Mouse (Mus musculus) kidney, embryonic 14.5 days (tissue): ENCODE data around the gene Usp19. TPM values are rescaled to one million over a fixed set of nuclear protein-coding genes. Genes with fewer than 3 reads are reported as not detected.

Source experiments
- ATAC-seq: fragments of 200-750 bp; cut with Nextera tagmentation; 2 replicates; pipeline ENCODE4 v1.8.0; 2017; ENCODE audit warnings: moderate number of reproducible peaks, mild to moderate bottlenecking, moderate TSS enrichment, moderate library complexity; ENCODE audit not compliant: low FRiP score, low TSS enrichment
- H3K27ac ChIP-seq: fragments of 300-500 bp; sonication (generic); 2 replicates; pipeline ENCODE4 v1.5.1; 2014; ENCODE audit warnings: low read depth, mild to moderate bottlenecking, low read length, moderate library complexity, mixed read lengths
- H3K27me3 ChIP-seq: fragments of 300-500 bp; sonication (generic); 2 replicates; pipeline ENCODE4 v1.6.1; 2014; ENCODE audit warnings: mild to moderate bottlenecking, low read length; ENCODE audit not compliant: control insufficient read depth, insufficient read depth
- H3K36me3 ChIP-seq: fragments of 300-500 bp; sonication (generic); 2 replicates; pipeline ENCODE4 v1.6.1; 2014; ENCODE audit warnings: low read length, mixed read lengths; ENCODE audit not compliant: control insufficient read depth, insufficient read depth
- H3K4me1 ChIP-seq: fragments of 300-500 bp; sonication (generic); 2 replicates; pipeline ENCODE4 v1.6.1; 2014; ENCODE audit warnings: low read length, mixed read lengths; ENCODE audit not compliant: control insufficient read depth, insufficient read depth
- H3K4me2 ChIP-seq: fragments of 300-500 bp; sonication (generic); replicated peaks from 2 replicates; pipeline ENCODE4 v1.6.1; 2014; ENCODE audit warnings: low read depth, mild to moderate bottlenecking, low read length
- H3K4me3 ChIP-seq: fragments of 300-500 bp; sonication (generic); 2 replicates; pipeline ENCODE4 v1.5.1; 2014; ENCODE audit warnings: mild to moderate bottlenecking, low read length
- H3K9ac ChIP-seq: fragments of 300-500 bp; sonication (generic); 2 replicates; pipeline ENCODE4 v1.6.1; 2014; ENCODE audit warnings: low read depth, mild to moderate bottlenecking, low read length, moderate library complexity
- H3K9me3 ChIP-seq: fragments of 300-500 bp; sonication (generic); 2 replicates; pipeline ENCODE4 v1.6.1; 2016; ENCODE audit warnings: low read length; ENCODE audit not compliant: control insufficient read depth
- WGBS: fragments of 180-500 bp; shearing (Covaris S2); extraction: QIAGEN DNeasy Blood & Tissue Kit; methylation state at CpG from one replicate; pipeline ENCODE4 v1.1.7; 2014; 5-methylcytosine and 5-hydroxymethylcytosine counted together
- polyA plus RNA-seq: library from polyadenylated mRNA; unstranded; fragments of >200 nt; fragmentation: Nextera tagmentation; extraction: Ambion mirVana; gene quantifications from 2 replicates; pipeline ENCODE4 v1.2.1, GENCODE M21; 2014

Usp19 gene
- polyA plus RNA-seq, 1 experiment from 2014 or later = 69.4 TPM

DNA sequence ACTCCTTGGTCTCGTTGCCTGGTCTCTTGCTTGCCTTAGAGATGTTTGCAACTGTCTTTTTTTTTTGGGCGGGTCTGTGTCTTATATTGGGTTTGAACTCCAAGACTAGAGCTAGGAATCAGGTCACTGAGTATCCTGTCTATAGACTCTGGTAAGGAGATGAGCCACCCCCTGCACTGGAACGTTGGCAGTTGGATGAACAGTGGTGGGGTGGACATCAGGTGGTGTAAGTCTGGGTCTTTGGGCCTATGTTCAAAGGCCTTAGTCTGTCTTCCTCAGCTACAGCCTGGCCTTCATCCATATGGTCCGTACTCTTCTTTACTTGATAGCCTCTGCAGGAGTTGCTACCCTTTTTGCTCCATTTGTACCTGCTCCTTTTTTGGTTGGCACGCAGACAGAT is 28.7 kb upstream of the Usp19 start:
- Histone ChIP-seq H3K4me1 (peaks cover 14% of the 10 kb centered on the region), H3K27me3 (no peaks in the 10 kb centered on the region), H3K4me2 (peak overlapping the region; percentile 86), H3K27ac (peak overlapping the region; percentile 93; the same call in 1 of the 2 replicates), H3K9me3 (no peaks in the 10 kb centered on the region), H3K36me3 (peaks cover 35% of the 10 kb centered on the region), H3K9ac (peak overlapping the region; percentile 88; the same call in 1 of the 2 replicates), H3K4me3 (peak overlapping the region; percentile 87)
- 86% methylated on average over 5 of the region's 5 CpGs for WGBS
- ATAC-seq = no peak

DNA sequence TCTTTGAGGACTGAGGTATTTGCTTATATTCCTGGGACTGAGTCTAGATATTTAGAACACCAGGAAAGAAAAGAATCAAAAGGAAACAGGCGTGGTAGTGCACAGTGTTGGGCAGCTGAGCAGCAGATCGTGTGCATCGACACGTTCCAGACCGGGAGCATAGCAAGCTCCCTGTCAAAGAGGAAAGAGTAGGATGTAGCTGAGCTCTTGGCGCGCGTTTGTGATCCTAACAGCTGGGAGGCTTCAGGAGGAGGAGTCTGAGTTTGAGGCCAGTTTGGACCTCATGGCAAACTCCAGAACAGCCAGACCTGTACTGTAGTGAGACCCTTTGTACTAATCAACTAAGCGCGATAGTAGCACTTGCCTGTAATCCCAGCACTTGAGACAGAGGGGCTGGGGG is 28.2 kb upstream of the Usp19 start:
- WGBS = 69% methylated on average over 10 of the region's 10 CpGs
- peaks cover 35% of the 10 kb centered on the region for H3K36me3 ChIP-seq
- H3K4me3 ChIP-seq = peak overlapping the region; percentile 87; the same call in 1 of the 2 replicates
- no peaks in the 10 kb centered on the region for H3K27me3 ChIP-seq
- H3K9me3 ChIP-seq = no peaks in the 10 kb centered on the region
- no peak overlapping the region for H3K9ac ChIP-seq
- ATAC-seq = peak; percentile 13
- H3K27ac ChIP-seq = peak overlapping the region; percentile 93; the same call in 1 of the 2 replicates
- H3K4me2 ChIP-seq = peak overlapping the region; percentile 86; the same call in 1 of the 2 replicates
- peaks cover 14% of the 10 kb centered on the region for H3K4me1 ChIP-seq

DNA sequence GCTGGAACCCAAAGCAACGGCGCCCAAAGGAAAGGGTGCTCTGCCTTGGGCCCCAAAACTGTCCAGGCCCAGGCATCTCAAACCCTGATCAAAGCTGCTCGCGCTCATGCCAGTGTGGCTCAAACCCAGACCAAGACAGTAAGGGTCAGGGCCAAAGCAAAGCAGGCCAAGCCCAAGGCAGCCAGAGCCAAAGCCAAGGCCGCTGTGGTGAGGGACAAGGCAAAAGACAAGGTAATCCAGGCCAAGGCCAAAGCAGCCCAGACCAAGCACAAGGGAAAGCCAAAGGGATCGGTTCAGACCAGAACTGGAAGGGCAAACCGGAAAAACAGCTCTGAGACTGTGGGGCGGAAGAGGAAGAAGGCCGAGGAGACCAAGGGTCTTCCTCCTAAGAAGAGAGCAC is 26.7 kb upstream of the Usp19 start:
- Histone ChIP-seq H3K36me3 (peaks cover 38% of the 10 kb centered on the region), H3K4me2 (no peak overlapping the region), H3K27me3 (no peaks in the 10 kb centered on the region), H3K4me1 (peaks cover 14% of the 10 kb centered on the region), H3K27ac (no peak overlapping the region), H3K9ac (no peak overlapping the region), H3K9me3 (peaks cover 3% of the 10 kb centered on the region; the same call in 1 of the 2 replicates), H3K4me3 (no peak overlapping the region)
- WGBS = 94% methylated on average over 9 of the region's 9 CpGs
- ATAC-seq = no peak

DNA sequence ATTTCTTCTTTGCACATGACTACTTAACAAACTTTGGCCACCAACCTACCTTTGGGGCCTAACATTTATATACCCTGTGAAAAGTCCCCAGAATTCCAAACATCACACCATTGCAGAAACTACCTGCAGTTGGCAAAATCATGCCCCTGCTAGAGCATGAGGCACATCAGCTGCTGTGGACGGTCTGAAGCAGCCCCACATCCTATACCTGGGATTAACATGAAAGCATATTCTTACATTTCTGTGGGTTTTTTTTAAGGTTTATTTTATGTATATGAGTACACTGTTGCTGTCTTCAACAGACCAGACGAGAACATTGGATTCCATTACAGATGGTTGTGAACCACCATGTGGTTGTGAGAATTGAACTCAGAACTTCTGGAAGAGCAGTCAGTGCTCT is 24.2 kb upstream of the Usp19 start:
- H3K27ac ChIP-seq = no peak overlapping the region
- WGBS = 83% methylated on average over 2 of the region's 2 CpGs
- H3K9me3 ChIP-seq = peaks cover 3% of the 10 kb centered on the region; the same call in 1 of the 2 replicates

DNA sequence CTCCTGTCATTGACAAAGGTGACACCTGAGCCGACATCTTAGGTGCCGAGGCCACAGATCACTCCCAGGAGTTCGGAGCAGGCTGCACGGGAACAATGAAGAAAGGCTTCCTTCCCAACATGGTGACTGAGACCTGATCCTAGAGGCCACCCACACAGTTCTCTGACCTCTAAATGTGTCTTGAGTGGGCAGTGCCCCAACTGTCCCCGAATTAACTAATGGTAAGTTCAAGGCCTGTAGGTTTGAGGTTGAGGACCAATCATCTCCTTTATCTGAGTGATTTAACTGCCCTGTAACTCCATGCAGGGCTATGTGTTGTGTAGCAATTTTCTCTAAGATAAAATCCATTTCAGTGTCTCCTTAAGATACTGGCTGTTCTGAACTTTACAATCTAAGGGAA is 21.0 kb upstream of the Usp19 start:
- Histone ChIP-seq H3K4me2 (no peak overlapping the region), H3K27ac (no peak overlapping the region), H3K27me3 (no peaks in the 10 kb centered on the region), H3K36me3 (peaks cover 21% of the 10 kb centered on the region), H3K4me1 (no peaks in the 10 kb centered on the region), H3K4me3 (no peak overlapping the region), H3K9me3 (peaks cover 3% of the 10 kb centered on the region; the same call in 1 of the 2 replicates), H3K9ac (no peak overlapping the region)
- no peak for ATAC-seq
- 27% methylated on average over 5 of the region's 5 CpGs for WGBS

More for the DNA sequence above, 24.2 kb upstream of the Usp19 start:
- Histone ChIP-seq H3K9ac (no peak overlapping the region), H3K36me3 (peaks cover 38% of the 10 kb centered on the region), H3K4me2 (no peak overlapping the region), H3K4me3 (no peak overlapping the region), H3K4me1 (peaks cover 14% of the 10 kb centered on the region), H3K27me3 (no peaks in the 10 kb centered on the region)
- ATAC-seq = no peak

DNA sequence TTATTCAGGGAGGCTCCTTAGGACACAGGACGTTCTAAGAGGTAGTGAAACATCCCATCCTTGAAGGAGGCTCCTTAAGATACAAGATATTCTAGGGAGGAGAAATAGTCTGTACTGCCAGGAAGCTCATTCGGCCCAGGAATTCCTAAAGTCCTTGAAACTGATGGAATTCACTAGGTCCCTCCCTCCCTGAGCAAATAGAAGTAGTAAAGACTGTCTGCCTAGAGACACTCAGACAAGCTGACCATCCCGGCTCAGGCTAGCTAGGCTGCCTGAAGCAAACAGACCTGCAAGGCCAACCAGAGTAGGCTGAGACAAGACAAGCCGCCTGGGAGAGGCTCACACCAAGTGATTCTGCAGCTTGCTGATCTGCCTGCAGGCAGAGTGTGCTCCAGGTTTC is 20.6 kb upstream of the Usp19 start:
- no peak for ATAC-seq
- 60% methylated on average over 4 of the region's 4 CpGs for WGBS
- H3K9me3 ChIP-seq = peaks cover 3% of the 10 kb centered on the region; the same call in 1 of the 2 replicates

DNA sequence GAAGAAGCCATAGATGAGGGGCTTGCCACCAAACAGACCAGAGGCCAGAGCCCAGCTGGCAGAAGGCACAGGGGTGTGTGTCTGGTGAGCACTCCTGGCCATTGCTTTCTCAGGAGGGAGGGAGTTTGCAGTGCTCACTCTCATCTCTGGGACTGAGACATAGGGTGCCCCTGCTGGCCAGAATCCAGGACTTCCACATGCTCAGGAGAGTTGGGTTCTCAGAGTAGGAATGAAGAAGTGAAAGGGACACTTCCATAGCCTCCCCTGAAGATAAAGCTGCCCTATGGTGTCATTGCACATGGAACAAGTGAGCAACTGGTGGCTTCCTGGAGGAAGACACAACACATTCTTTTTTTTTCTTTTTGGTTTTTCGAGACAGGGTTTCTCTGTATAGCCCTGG is 15.9 kb upstream of the Usp19 start:
- H3K27ac ChIP-seq = no peak overlapping the region
- ATAC-seq = no peak
- 55% methylated on average over 1 of the region's 1 CpGs for WGBS
- H3K27me3 ChIP-seq = no peaks in the 10 kb centered on the region
- H3K4me1 ChIP-seq = peaks cover 6% of the 10 kb centered on the region
- no peaks in the 10 kb centered on the region for H3K9me3 ChIP-seq
- no peak overlapping the region for H3K9ac ChIP-seq
- no peak overlapping the region for H3K4me2 ChIP-seq
- H3K36me3 ChIP-seq = no peaks in the 10 kb centered on the region
- no peak overlapping the region for H3K4me3 ChIP-seq

More for the DNA sequence above, 20.6 kb upstream of the Usp19 start:
- Histone ChIP-seq H3K36me3 (peaks cover 17% of the 10 kb centered on the region), H3K9ac (no peak overlapping the region), H3K4me1 (no peaks in the 10 kb centered on the region), H3K27me3 (no peaks in the 10 kb centered on the region), H3K4me3 (no peak overlapping the region), H3K27ac (no peak overlapping the region), H3K4me2 (no peak overlapping the region)

DNA sequence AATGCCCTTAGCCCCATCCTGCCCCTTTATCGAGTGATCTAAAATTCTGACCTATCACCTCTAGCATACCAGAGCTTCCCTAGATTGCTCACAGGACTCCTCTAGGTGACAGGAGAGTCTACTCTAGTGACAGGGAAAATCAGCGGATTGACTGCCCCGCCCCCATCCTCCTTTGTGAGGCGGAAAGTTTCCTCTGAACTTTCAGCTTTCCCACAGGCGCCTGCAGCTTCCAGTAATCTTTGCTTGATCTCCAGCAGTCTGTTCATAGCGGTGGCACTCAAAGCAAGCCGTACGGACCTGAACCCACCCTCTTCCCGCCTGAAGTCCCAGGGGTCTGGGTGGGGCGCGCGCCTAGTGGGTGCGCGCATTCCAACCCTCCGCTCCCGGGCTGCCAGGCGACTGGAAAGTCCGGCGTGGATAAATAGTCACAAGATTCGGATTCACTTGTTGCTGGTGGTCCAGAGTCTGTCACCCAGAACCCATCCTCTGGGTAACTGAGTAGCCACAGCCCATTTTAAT is 11.7 kb upstream of the Usp19 start:
- Histone ChIP-seq H3K4me2 (peak overlapping the region; percentile 53), H3K9ac (peak overlapping the region; percentile 52; the same call in 1 of the 2 replicates), H3K27me3 (no peaks in the 10 kb centered on the region), H3K36me3 (peaks cover 25% of the 10 kb centered on the region), H3K4me1 (peaks cover 17% of the 10 kb centered on the region), H3K27ac (peak overlapping the region; percentile 92), H3K9me3 (no peaks in the 10 kb centered on the region), H3K4me3 (peak overlapping the region; percentile 41)
- ATAC-seq = peak; percentile 82
- 1% methylated on average over 20 of the region's 20 CpGs for WGBS

DNA sequence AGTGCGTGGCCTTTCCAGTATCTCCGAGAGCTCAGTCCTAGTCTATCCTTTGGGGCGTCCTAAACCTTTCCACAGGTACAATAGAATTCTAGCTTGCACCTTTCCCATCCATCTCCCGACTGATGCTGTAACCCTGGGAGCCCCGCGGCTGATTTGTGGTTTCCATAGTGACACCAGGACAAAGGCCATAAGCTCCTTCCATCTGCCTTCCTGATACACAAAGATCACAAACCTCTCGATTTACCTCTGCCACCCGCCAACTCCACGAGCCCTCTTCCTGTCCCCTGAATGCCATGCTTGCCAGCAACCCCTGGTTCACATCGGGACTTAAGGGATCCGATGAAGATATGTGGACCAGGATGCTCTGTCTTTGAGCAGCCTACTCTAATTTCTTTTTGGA is 11.2 kb upstream of the Usp19 start:
- Histone ChIP-seq H3K27me3 (no peaks in the 10 kb centered on the region), H3K9me3 (no peaks in the 10 kb centered on the region), H3K4me3 (peak overlapping the region; percentile 41; the same call in 1 of the 2 replicates), H3K4me1 (peaks cover 17% of the 10 kb centered on the region), H3K27ac (peak overlapping the region; percentile 92), H3K36me3 (peaks cover 30% of the 10 kb centered on the region), H3K4me2 (peak overlapping the region; percentile 53), H3K9ac (no peak overlapping the region)
- no peak; the same call in 1 of the 2 replicates for ATAC-seq
- WGBS = 36% methylated on average over 11 of the region's 11 CpGs
